Mouse (Mus musculus) gastrocnemius, adult 2 months (tissue): Measurements from ENCODE around the gene Uox. TPM values are rescaled to one million over a fixed set of nuclear protein-coding genes. Genes with fewer than 3 reads are reported as not detected.

Experiments used
- DNase-seq: peaks from one replicate; pipeline ENCODE4 v3.0.0; 2022
- H3K27ac ChIP-seq: fragments of 200-600 bp; 2 replicates; pipeline ENCODE4 v1.8.1; 2022; ENCODE audit warnings: mild to moderate bottlenecking
- H3K4me3 ChIP-seq: fragments of 200-600 bp; 2 replicates; pipeline ENCODE4 v1.8.1; 2022; ENCODE audit warnings: mild to moderate bottlenecking, moderate library complexity
- CTCF ChIP-seq: fragments of 200-600 bp; IDR thresholded peaks from 2 replicates; pipeline ENCODE4 v1.8.1; 2022; ENCODE audit warnings: antibody characterized with exemption, mild to moderate bottlenecking, moderate library complexity
- intact Hi-C: fragments of 180-260 bp; cut with DNase I; formaldehyde crosslinking; loops from one replicate; pipeline ENCODE4 v1.15.1; 2025
- total RNA-seq, 2 experiments: library from RNA; stranded (reverse); gene quantifications; 2 replicates each; pipeline ENCODE4 v1.2.3; 2021

The Uox gene
- total RNA-seq, 2 experiments from 2014 or later, result not detected

GRCm38 (mm10) chr3:146617946-146618345 is 47.7 kb downstream of the Uox start:
- intact Hi-C loops, result no loop called here
- Histone ChIP-seq H3K4me3 (no peak overlapping the region), H3K27ac (no peak overlapping the region)
- no peak for DNase-seq
- TF ChIP-seq CTCF, result no peak

GRCm38 (mm10) chr3:146618357-146618756 is 48.1 kb downstream of the Uox start:
- H3K4me3 ChIP-seq, result no peak overlapping the region
- intact Hi-C loops, result no loop called here
- no peak for DNase-seq

GRCm38 (mm10) chr3:146620101-146620500 is 49.9 kb downstream of the Uox start:
- intact Hi-C loops, result no loop called here
- Histone ChIP-seq H3K4me3 (no peak overlapping the region), H3K27ac (no peak overlapping the region)
- TF ChIP-seq CTCF, result no peak
- DNase-seq, result no peak

More at GRCm38 (mm10) chr3:146618357-146618756, 48.1 kb downstream of the Uox start:
- TF ChIP-seq CTCF, result no peak
- H3K27ac ChIP-seq, result no peak overlapping the region

- no peak for TF ChIP-seq CTCF
- Histone ChIP-seq H3K4me3 (peak overlapping the region; percentile 57), H3K27ac (no peak overlapping the region)
- intact Hi-C loops, result no loop called here
- DNase-seq, result peak; percentile 53
Observed at GRCm38 (mm10) chr3:146620555-146621249, 50.5 kb downstream of the Uox start.

GRCm38 (mm10) chr3:146621966-146622365 is 51.7 kb downstream of the Uox start:
- TF ChIP-seq CTCF, result no peak

GRCm38 (mm10) chr3:146625766-146626165 is 55.5 kb downstream of the Uox start:
- no peak for DNase-seq
- intact Hi-C loops, result no loop called here
- TF ChIP-seq CTCF, result no peak
- Histone ChIP-seq H3K27ac (no peak overlapping the region), H3K4me3 (no peak overlapping the region)

More at GRCm38 (mm10) chr3:146621966-146622365, 51.7 kb downstream of the Uox start:
- Histone ChIP-seq H3K27ac (no peak overlapping the region), H3K4me3 (no peak overlapping the region)
- DNase-seq, result no peak
- intact Hi-C loops, result no loop called here

- no peak overlapping the region for H3K27ac ChIP-seq
- intact Hi-C loops, result no loop called here
- no peak for DNase-seq
- no peak overlapping the region for H3K4me3 ChIP-seq
- no peak for TF ChIP-seq CTCF
Observed at GRCm38 (mm10) chr3:146628227-146628982, 58.2 kb downstream of the Uox start.

GRCm38 (mm10) chr3:146632506-146632905 is 62.3 kb downstream of the Uox start:
- intact Hi-C loops, result no loop called here
- DNase-seq, result no peak
- H3K27ac ChIP-seq, result no peak overlapping the region
- no peak overlapping the region for H3K4me3 ChIP-seq
- no peak for TF ChIP-seq CTCF

GRCm38 (mm10) chr3:146641818-146642427 is 71.7 kb downstream of the Uox start:
- Histone ChIP-seq H3K4me3 (no peak overlapping the region), H3K27ac (no peak overlapping the region)
- no peak for DNase-seq
- intact Hi-C loops, result no loop called here
- TF ChIP-seq CTCF, result no peak

GRCm38 (mm10) chr3:146649311-146649894 is 79.2 kb downstream of the Uox start:
- H3K4me3 ChIP-seq, result no peak overlapping the region
- H3K27ac ChIP-seq, result no peak overlapping the region
- intact Hi-C loops, result no loop called here
- no peak for DNase-seq
- TF ChIP-seq CTCF, result no peak

GRCm38 (mm10) chr3:146650716-146651115 is 80.5 kb downstream of the Uox start:
- intact Hi-C loops, result no loop called here
- no peak for DNase-seq
- Histone ChIP-seq H3K4me3 (no peak overlapping the region), H3K27ac (no peak overlapping the region)
- no peak for TF ChIP-seq CTCF

GRCm38 (mm10) chr3:146651217-146651616 is 81.0 kb downstream of the Uox start, which contains the start of gene 4930503B20Rik:
Gene 4930503B20Rik (minus strand): TSS chr3:146651317.
- intact Hi-C loops, result no loop called here
- no peak for DNase-seq
- no peak for TF ChIP-seq CTCF
- Histone ChIP-seq H3K4me3 (no peak within 1 kb of the TSS), H3K27ac (no peak within 1 kb of the TSS)

- Histone ChIP-seq H3K27ac (no peak overlapping the region), H3K4me3 (no peak overlapping the region)
- TF ChIP-seq CTCF, result no peak
- intact Hi-C loops, result no loop called here
- no peak for DNase-seq
Observed at GRCm38 (mm10) chr3:146652431-146652830, 82.2 kb downstream of the Uox start.
